Mouse (Mus musculus) retina, postnatal 7 days (tissue): Measurements from ENCODE around the gene Bhlha9.
"Not testable (repeated sequence)": the region's sequence is repeated elsewhere in the genome, so short reads cannot be mapped to it uniquely, and the experiment has no call there.

Source experiments
- DNase-seq: peaks from one replicate; pipeline ENCODE4 v3.0.0-alpha.2; 2012; ENCODE audit warnings: low read depth, low spot score

The Bhlha9 gene

GRCm38 (mm10) chr11:76661790-76662468 is 10.3 kb upstream of the Bhlha9 start:
- no peak for DNase-seq

- DNase-seq: no peak
Measured at GRCm38 (mm10) chr11:76666002-76666649, 6.1 kb upstream of the Bhlha9 start.

- no peak for DNase-seq
Measured at GRCm38 (mm10) chr11:76667807-76668206, 4.5 kb upstream of the Bhlha9 start.

GRCm38 (mm10) chr11:76672561-76673384 is 503 bp downstream of the Bhlha9 start:
- DNase-seq: no peak

- no peak for DNase-seq
Measured at GRCm38 (mm10) chr11:76674199-76674598, 1.9 kb downstream of the Bhlha9 start.

GRCm38 (mm10) chr11:76674704-76675103 is 2.4 kb downstream of the Bhlha9 start:
- DNase-seq: no peak

GRCm38 (mm10) chr11:76679508-76679907 is 7.2 kb downstream of the Bhlha9 start, which contains the start of gene Trarg1:
Gene Trarg1, plus strand, starts transcription at chr11:76679808.
- DNase-seq: not testable (repeated sequence)

GRCm38 (mm10) chr11:76685604-76686003 is 13.3 kb downstream of the Bhlha9 start:
- no peak for DNase-seq

GRCm38 (mm10) chr11:76692096-76692495 is 19.8 kb downstream of the Bhlha9 start:
- no peak for DNase-seq

GRCm38 (mm10) chr11:76695810-76696209 is 23.5 kb downstream of the Bhlha9 start:
- DNase-seq: no peak

GRCm38 (mm10) chr11:76699626-76700025 is 27.4 kb downstream of the Bhlha9 start:
- DNase-seq: no peak

- no peak for DNase-seq
Measured at GRCm38 (mm10) chr11:76707656-76708055, 35.4 kb downstream of the Bhlha9 start.

GRCm38 (mm10) chr11:76708066-76708465 is 35.8 kb downstream of the Bhlha9 start:
- no peak for DNase-seq

GRCm38 (mm10) chr11:76708881-76709280 is 36.6 kb downstream of the Bhlha9 start:
- no peak for DNase-seq

- DNase-seq: no peak
Measured at GRCm38 (mm10) chr11:76709625-76710452, 37.6 kb downstream of the Bhlha9 start.

- DNase-seq: no peak
Measured at GRCm38 (mm10) chr11:76717000-76717399, 44.7 kb downstream of the Bhlha9 start.
